Mouse (Mus musculus) cerebellum, adult 2 months (tissue): ENCODE data around the gene Tmem222. TPM values are rescaled to one million over a fixed set of nuclear protein-coding genes. Genes with fewer than 3 reads are reported as not detected.
A peak's percentile ranks its signal among the peaks of the same experiment; 100 is the strongest.

Experiments
- DNase-seq, 2 experiments: peaks; one replicate each; pipeline ENCODE4 v3.0.0; 2021
- H3K27ac ChIP-seq: fragments of 200-500 bp; 2 replicates; pipeline ENCODE4 v1.5.1; 2012; ENCODE audit warnings: low read length, control low read depth, inconsistent platforms; ENCODE audit not compliant: insufficient read depth
- H3K27me3 ChIP-seq: fragments of 200-500 bp; 2 replicates; pipeline ENCODE4 v1.6.1; 2012; ENCODE audit warnings: inconsistent platforms, mild to moderate bottlenecking, low read length, moderate library complexity; ENCODE audit not compliant: control insufficient read depth, insufficient read depth
- H3K4me1 ChIP-seq: fragments of 200-500 bp; 2 replicates; pipeline ENCODE4 v1.6.1; 2011; ENCODE audit warnings: low read length; ENCODE audit not compliant: control insufficient read depth, insufficient read depth
- H3K4me3 ChIP-seq: fragments of 200-500 bp; replicated peaks from 2 replicates; pipeline ENCODE3; 2011; ENCODE audit warnings: mild to moderate bottlenecking, low read depth, low read length, control low read depth; ENCODE audit not compliant: insufficient read depth
- CTCF ChIP-seq: fragments of 200-500 bp; IDR thresholded peaks from 2 replicates; pipeline ENCODE4 v1.5.1; 2011; ENCODE audit warnings: low read depth, mild to moderate bottlenecking, control low read depth, low read length, moderate library complexity, borderline replicate concordance; ENCODE audit not compliant: insufficient read depth
- POLR2A ChIP-seq: fragments of 200-500 bp; IDR thresholded peaks from 2 replicates; pipeline ENCODE4 v1.6.1; 2011; ENCODE audit warnings: low read length, control low read depth, borderline replicate concordance; ENCODE audit not compliant: insufficient read depth
- WGBS: fragments of 180-500 bp; shearing (Covaris S2); methylation state at CpG from one replicate; pipeline ENCODE4 v1.1.7; 2018; 5-methylcytosine and 5-hydroxymethylcytosine counted together
- polyA plus RNA-seq: library from polyadenylated mRNA; depleted of rRNA; stranded (reverse); fragments of >200 nt; gene quantifications from 2 replicates; pipeline ENCODE4 v1.2.3, GENCODE M21; 2012

Gene Tmem222
- polyA plus RNA-seq, 1 experiment, result 152 TPM

GRCm38 (mm10) chr4:133292901-133293843, 15.6 kb upstream of the Tmem222 start:
- Histone ChIP-seq H3K4me3 (no peak overlapping the region), H3K27ac (no peak overlapping the region), H3K27me3 (no peaks in the 10 kb centered on the region), H3K4me1 (peaks cover 19% of the 10 kb centered on the region)
- TF ChIP-seq CTCF (no peak), POLR2A (no peak)
- 64% methylated on average over 24 of the region's 24 CpGs for WGBS
- no peak for DNase-seq

- Histone ChIP-seq H3K27me3 (no peaks in the 10 kb centered on the region), H3K27ac (no peak overlapping the region), H3K4me3 (no peak overlapping the region), H3K4me1 (peaks cover 13% of the 10 kb centered on the region)
- 80% methylated on average over 4 of the region's 4 CpGs for WGBS
- no peak for DNase-seq
- no peak for TF ChIP-seq CTCF
- no peak for TF ChIP-seq POLR2A
Observed at GRCm38 (mm10) chr4:133292405-133292804, 14.8 kb upstream of the Tmem222 start.

- 100% methylated on average over 1 of the region's 1 CpGs for WGBS
- peaks cover 1% of the 10 kb centered on the region; the same call in 1 of the 2 replicates for H3K4me1 ChIP-seq
- no peak overlapping the region for H3K4me3 ChIP-seq
- no peaks in the 10 kb centered on the region for H3K27me3 ChIP-seq
- H3K27ac ChIP-seq, result no peak overlapping the region
- no peak for DNase-seq
- no peak for TF ChIP-seq CTCF
Observed at GRCm38 (mm10) chr4:133291255-133291654, 13.7 kb upstream of the Tmem222 start.

- Histone ChIP-seq H3K4me3 (no peak overlapping the region), H3K27me3 (no peaks in the 10 kb centered on the region), H3K27ac (no peak overlapping the region), H3K4me1 (peaks cover 10% of the 10 kb centered on the region)
- DNase-seq, result no peak
- no peak for TF ChIP-seq CTCF
- TF ChIP-seq POLR2A, result no peak
- 54% methylated on average over 4 of the region's 4 CpGs for WGBS
Observed at GRCm38 (mm10) chr4:133286476-133287077, 9.0 kb upstream of the Tmem222 start.

GRCm38 (mm10) chr4:133285950-133286349, 8.4 kb upstream of the Tmem222 start:
- H3K27me3 ChIP-seq, result no peaks in the 10 kb centered on the region
- H3K4me3 ChIP-seq, result no peak overlapping the region
- peaks cover 10% of the 10 kb centered on the region for H3K4me1 ChIP-seq
- TF ChIP-seq CTCF (no peak), POLR2A (no peak)
- no peak for DNase-seq
- no peak overlapping the region for H3K27ac ChIP-seq
- WGBS, result 78% methylated on average over 5 of the region's 5 CpGs

GRCm38 (mm10) chr4:133285299-133285698, 7.7 kb upstream of the Tmem222 start:
- Histone ChIP-seq H3K4me1 (peaks cover 10% of the 10 kb centered on the region), H3K27ac (no peak overlapping the region), H3K4me3 (no peak overlapping the region), H3K27me3 (no peaks in the 10 kb centered on the region)
- 64% methylated on average over 3 of the region's 3 CpGs for WGBS
- TF ChIP-seq CTCF (no peak), POLR2A (no peak)
- DNase-seq, result no peak

GRCm38 (mm10) chr4:133282656-133283055, 5.1 kb upstream of the Tmem222 start:
- WGBS, result 46% methylated on average over 4 of the region's 4 CpGs
- Histone ChIP-seq H3K4me1 (peaks cover 13% of the 10 kb centered on the region), H3K27me3 (no peaks in the 10 kb centered on the region), H3K4me3 (no peak overlapping the region), H3K27ac (no peak overlapping the region)
- TF ChIP-seq CTCF (no peak), POLR2A (no peak)
- no peak for DNase-seq

- peak in 1 of 2 experiments; percentile 36 for DNase-seq
- Histone ChIP-seq H3K27me3 (no peaks in the 10 kb centered on the region), H3K4me3 (no peak overlapping the region), H3K4me1 (peaks cover 13% of the 10 kb centered on the region), H3K27ac (0 out of 2 replicates have a peak overlapping the region, but pooled peaks have one; percentile 55)
- TF ChIP-seq CTCF (no peak), POLR2A (no peak)
- 22% methylated on average over 5 of the region's 5 CpGs for WGBS
Observed at GRCm38 (mm10) chr4:133281951-133282481, 4.4 kb upstream of the Tmem222 start.
